Mouse (Mus musculus): ENCODE measurements around the gene Cspg5.

Cspg5 gene

GRCm38 (mm10) chr9:110255407-110256019, 11.9 kb downstream of the Cspg5 start:
- DNase-seq (ENCODE audit: low spot score): no peak

DNA sequence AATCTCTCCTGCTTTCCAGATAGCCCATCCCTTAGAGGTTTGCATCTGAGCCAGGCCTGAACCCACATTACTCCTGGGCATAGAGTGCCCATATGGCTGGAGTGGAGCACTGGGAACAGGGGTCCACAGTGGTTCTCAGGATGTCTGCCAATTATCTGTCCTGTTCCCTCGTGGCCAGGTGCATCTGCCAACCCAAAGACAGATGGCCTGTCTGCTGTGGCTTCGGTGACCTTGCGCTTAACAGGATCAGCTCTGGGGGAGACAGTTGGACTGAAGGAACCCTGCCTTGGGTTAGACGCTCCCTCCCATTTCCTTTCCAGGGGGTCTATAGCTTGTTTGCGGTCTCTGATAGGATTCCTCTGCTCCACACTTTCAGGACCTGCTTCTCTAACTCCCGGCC, 15.1 kb downstream of the Cspg5 start:
- DNase-seq (ENCODE audit: low spot score): no peak

GRCm38 (mm10) chr9:110259118-110259517, 15.5 kb downstream of the Cspg5 start:
- no peak for DNase-seq (ENCODE audit: low spot score)

GRCm38 (mm10) chr9:110263181-110263580, 19.6 kb downstream of the Cspg5 start:
- DNase-seq (ENCODE audit: low spot score): no peak

- DNase-seq (ENCODE audit: low spot score): no peak
These were observed 21.4 kb downstream of the Cspg5 start for GRCm38 (mm10) chr9:110264991-110265390.

DNA sequence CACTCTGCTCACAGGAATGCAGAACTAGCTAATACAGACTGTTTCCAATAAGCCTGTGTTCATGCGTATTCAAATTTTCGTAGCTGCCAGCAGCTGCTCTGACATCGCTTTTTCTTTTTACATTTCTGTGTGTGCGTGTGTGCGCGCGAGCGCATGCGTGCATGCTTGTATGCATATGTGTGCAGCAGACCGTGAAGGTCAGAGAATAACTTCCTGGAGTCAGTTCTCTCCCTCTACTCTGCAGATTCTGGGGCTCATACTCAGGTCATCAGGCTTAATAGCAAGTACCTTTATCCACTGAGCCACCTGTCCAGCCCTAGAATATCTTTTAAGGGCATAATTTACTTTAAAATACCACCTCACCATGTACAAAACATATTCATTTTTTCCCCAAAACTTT, 24.8 kb downstream of the Cspg5 start:
- no peak for DNase-seq (ENCODE audit: low spot score)

DNA sequence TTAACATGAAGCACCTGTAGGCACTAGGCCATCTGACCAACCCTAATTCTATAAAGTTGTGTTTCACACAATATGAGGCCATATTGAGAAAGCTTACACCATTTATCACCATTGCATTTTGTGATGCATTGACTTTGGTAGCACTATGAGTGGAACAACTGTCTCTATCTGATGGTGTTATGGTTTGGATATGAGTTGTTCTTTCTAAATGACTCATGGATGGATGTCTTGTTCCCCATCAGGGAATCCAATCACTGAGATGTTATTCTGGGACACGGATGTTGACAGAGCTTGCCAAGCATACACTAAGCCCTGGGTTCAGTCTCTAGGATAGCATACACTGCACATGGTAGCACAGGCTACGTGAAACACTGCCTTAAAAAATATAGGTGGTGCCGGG, 28.7 kb downstream of the Cspg5 start:
- no peak for DNase-seq (ENCODE audit: low spot score)

GRCm38 (mm10) chr9:110273507-110273906, 29.9 kb downstream of the Cspg5 start:
- no peak for DNase-seq (ENCODE audit: low spot score)

DNA sequence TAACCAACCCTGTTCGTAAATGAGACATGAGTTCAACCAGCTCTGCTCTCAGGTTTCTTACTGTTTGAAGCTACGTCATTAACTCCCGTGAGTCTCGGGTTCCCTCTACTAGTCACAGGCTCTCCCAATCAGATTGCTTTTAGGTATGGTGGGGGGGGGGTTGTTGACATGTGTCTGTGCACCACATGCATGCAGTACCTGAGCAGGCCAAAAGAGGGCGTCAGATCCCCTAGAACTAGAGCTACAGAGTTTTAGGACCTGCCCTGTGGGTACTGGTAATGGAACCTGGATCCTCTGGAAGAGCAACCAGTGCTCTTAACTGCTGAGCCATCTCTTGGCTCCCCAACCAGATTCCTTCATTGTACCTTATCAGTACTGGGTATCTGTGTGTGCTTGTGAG, 32.3 kb downstream of the Cspg5 start:
- DNase-seq (ENCODE audit: low spot score): no peak

DNA sequence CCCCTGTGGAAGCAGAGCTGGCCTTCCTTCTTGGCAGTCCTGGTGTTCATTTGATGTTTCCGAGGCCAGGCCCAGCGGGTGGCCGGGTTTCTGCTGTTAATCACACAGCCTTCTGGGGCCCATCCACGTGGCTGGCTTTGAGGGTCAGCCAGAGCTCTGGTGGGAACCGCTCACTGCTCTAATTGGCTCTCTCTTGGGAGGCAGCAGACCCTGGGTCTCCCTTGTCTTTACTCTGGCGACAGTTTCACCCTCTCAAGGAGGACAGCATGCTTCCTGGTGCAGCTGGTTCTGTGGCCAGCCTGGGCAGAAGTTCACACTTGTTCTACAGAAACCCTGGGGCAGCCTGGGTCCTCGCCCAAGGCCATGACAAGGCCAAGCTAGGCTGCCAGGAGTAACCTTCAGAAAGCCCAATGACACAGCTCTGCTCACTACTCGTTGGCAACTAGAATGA, 33.9 kb downstream of the Cspg5 start:
- DNase-seq (ENCODE audit: low spot score): no peak

DNA sequence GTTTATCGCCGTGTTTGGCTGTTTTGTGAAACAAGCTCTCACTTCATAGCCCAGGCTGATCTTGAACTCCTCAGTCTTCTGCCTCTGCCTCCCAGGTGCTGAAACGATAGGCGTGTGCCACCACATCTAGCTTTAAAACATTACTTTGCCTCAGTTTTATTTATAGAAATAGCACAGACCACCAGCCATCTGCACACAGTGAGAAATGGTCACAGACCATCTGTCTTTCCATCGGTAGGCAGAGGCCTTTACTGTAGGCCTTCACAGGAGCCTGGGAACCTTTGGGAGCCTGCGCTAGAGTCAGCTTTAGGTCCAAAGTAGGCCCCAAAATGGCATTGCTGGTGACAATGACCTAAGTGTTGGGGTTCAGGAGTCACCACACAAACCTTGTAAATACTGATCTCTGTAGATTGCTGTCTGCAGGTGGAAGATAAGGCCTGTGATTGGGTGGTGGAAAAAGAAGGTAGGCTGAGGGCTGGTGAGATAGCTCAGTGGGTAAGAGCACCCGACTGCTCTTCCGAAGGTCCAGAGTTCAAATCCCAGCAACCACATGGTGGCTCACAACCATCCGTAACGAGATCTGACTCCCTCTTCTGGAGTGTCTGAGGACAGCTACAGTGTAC, 40.6 kb downstream of the Cspg5 start:
- DNase-seq (ENCODE audit: low spot score): no peak

DNA sequence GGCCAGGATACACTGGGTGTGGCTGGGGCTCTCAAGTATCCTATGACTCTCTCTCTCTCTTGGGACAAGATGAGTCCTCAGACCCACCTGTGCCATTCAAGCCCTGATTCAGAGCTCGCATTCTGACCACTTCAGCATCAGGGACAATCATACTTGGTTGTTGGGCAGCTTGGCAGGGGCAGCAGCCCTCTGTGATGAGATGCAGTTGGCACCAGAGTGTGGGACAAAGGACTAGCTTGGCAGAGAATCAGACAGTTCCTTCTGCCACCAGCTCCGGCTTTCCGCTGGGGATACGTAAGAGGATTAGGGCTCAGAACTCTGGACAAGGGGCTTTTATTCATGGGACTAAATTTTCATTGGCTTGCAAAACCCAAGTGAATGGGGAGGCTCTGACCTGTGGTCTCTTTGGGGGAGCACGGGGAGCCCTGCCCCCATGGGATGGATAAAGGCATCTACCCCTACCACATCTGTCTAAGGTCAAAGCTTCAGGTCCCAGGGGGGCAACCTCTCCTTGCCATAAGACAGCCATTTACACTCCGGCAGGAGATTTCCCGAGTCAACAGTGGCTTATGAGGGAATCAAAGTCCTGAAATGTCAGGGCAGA, 43.8 kb downstream of the Cspg5 start:
- DNase-seq (ENCODE audit: low spot score): no peak

- DNase-seq (ENCODE audit: low spot score): no peak
These were observed 49.7 kb downstream of the Cspg5 start for GRCm38 (mm10) chr9:110293254-110293718.

DNA sequence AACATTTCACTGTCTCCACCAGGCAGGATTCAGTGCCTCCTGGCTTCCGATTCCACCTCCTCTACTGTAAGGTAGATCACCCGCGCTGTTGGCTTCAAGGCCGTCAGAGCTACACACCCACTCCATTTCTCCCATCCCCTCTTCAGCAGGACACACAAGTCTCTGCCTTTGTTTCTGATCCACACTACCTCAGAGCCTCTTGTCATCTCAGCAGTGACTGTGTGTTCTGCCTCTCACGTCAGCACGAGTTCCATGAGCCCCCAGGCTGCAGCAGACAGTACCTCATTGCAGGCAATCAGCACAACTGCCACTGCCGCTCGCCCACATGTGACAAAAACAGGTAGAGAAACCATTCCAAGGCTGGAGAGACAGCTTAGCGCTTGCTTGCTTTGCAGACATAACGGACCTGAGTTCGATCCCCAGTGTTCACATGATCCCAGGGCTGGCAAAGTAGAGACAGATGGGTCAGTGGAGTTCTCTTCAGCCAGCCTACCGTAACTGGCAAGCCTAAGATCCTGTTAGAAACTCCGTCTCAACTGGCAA, 50.4 kb downstream of the Cspg5 start:
- no peak for DNase-seq (ENCODE audit: low spot score)

GRCm38 (mm10) chr9:110294786-110295185, 51.2 kb downstream of the Cspg5 start:
- no peak for DNase-seq (ENCODE audit: low spot score)

DNA sequence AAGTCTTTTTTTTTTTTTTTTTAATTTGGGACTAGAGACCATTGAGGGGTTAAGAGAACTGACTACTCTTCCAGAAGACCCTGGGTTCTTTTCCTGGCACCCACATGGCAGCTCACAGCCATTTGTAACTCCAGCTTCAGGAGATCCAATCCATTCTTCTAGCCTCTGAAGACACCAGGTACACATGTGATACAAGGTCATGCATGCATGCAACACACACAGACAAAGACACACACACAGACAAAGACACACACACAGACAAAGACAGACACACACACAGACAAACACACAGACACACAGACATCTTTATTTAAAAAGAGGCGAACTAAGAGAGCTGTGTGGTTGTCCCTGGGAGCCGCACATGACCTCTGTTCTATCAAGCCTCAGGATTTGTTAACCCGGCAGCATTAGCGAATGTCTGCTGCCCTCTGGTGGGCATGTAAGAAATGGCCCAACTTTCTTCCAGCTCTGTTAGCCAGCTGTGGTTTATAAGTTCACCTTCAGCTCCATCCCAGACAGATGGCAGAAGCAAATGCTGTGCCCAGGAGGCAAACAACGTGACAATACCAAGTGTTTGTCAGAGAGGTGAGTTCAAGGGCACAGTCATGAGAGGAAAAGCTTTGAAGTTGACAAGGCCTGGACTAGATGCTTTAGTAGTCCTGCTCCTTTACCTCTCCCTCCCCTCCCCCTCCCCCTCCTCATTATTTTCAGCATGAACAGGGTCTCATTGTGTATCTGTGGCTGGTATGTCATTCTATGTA, 53.5 kb downstream of the Cspg5 start:
- DNase-seq (ENCODE audit: low spot score): peak; percentile 82

DNA sequence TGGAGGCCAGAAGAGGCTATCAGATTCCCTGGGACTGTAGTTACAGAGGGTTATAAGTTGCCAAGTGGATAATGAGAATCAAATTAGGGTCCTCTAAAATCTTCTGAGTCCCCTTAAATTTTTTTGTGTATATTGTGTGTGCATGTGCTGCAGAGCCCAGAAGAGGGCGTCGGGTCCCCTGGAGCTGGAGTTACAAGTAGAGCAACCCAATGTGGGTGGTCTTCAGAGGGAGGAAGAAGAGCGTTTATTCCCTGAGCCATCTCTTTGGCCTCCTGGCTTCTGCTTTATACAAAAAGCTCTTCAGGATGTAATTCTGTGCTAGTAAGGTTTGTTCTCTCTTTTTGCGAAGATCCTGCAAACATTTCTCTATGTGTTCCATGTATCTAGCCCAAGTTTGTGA, 60.9 kb downstream of the Cspg5 start:
- DNase-seq (ENCODE audit: low spot score): no peak

DNA sequence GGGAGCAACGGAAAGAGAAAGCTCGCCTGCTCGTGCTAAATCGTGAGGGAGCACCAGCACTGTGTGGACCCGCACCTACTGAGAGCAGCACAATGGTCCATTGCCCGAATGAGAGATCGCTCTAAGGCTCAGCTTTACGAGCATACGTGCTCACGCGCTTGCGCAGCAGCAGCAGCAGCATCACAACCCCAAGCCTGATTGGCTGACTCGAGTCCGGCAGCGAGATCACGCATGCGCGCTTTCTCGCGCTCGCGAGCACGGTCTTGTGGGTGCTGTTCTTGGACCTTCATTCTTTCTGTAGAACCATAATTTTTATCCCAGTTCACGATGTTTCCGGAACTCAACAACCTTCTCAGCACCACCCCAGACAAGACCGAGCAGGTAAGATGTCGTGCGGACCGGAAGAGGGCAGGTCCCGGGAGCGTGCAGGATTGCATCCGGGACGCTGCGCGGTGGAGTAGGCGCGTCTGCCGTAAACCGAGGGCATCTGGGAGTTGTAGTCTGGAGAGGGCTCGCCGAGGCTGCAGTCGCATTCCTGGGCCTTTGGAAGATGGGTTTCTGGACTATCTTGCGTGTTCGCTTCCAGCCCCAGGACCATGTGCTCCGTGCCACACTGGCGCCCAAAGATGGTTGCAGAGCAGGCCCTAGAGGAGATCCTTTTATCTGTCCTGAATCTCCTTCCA, 61.5 kb downstream of the Cspg5 start, which contains the start of gene Elp6:
Gene Elp6 (plus strand): TSS at position 205 of the 683 bp plus-strand sequence.
- DNase-seq (ENCODE audit: low spot score): peak; percentile 89

DNA sequence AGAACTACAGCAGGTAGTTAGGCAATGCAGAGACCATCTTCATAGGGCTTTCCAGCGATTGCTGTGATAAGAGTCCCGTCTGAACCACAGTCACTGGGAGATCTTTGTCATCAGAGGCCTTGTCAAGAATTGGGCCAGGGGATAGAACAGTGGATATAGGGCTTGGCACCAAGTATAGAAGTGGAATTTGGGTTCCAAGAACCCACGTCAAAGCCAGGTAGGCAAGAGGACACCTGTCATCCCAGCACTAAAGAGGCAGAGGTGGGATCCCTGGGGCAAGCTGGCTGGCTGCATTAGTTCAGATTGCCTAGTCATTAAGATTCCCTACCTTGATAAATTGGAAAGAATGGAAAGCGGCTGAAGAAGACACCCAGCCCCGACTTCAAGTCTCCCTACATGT, 62.8 kb downstream of the Cspg5 start:
- no peak for DNase-seq (ENCODE audit: low spot score)
